Mouse (Mus musculus) layer of hippocampus, adult 2 months (tissue): ENCODE measurements around the gene Rtf1. TPM values are rescaled to one million over a fixed set of nuclear protein-coding genes. Genes with fewer than 3 reads are reported as not detected.

Experiments
- DNase-seq, 2 experiments: peaks; one replicate each; pipeline ENCODE4 v3.0.0; 2022; ENCODE audit warnings: low spot score in 2 of 2
- H3K27ac ChIP-seq: fragments of 200-600 bp; 2 replicates; pipeline ENCODE4 v1.8.1; 2022
- H3K4me3 ChIP-seq: fragments of 200-600 bp; 2 replicates; pipeline ENCODE4 v1.8.1; 2022; ENCODE audit warnings: mild to moderate bottlenecking
- CTCF ChIP-seq: fragments of 200-600 bp; conservative IDR thresholded peaks from 2 replicates; pipeline ENCODE4 v1.8.1; 2022; ENCODE audit warnings: antibody characterized with exemption, mild to moderate bottlenecking, moderate library complexity
- total RNA-seq, 2 experiments: library from RNA; stranded (reverse); gene quantifications; 2 replicates each; pipeline ENCODE4 v1.2.3; 2021

Gene Rtf1
- total RNA-seq, 2 experiments from 2014 or later = 60.3 to 62.9 TPM

DNA sequence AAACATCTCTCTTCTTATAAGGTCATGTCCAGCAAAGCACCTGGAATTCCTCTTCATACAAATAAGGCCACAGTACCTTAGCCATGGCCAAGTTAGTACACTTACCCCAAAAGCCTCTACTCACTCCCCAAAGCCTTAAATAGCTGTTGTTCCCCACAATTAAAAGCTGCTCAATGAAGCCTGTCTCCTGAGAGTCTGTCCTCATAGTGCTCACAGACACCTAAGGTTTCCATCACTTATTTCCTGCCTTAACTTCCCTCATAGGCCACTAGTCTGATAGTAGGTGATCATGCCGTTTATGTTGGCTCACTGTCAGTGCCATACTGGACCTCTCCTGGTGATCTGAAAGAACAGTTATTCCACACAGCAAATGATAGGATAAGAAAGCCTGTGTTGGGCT, 87.4 kb downstream of the Rtf1 start:
- no peak for DNase-seq
- no peak for TF ChIP-seq CTCF
- H3K4me3 ChIP-seq = no peak overlapping the region
- no peak overlapping the region for H3K27ac ChIP-seq

DNA sequence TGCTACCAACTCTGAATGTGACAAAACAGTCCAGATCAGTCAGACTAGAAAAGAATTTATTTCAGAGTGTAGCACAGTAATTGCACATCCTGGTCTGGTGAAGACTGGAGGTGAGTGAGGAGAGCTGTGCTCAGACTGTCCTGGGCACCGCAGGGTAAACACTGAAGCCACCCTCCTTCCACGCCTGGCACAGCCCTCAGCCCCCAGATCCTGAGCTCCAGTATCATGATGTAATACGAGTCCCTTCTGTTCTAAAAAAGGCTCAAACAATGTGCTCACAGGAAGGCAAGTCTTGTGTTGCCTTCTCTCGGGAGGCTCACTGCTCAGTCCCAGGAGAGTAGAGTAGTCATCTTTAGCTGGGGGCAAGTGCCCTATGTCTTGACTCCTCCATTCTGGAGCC, 89.1 kb downstream of the Rtf1 start:
- TF ChIP-seq CTCF = no peak
- H3K4me3 ChIP-seq = no peak overlapping the region
- no peak for DNase-seq
- H3K27ac ChIP-seq = 0 out of 2 replicates have a peak overlapping the region, but pooled peaks have one; percentile 1

DNA sequence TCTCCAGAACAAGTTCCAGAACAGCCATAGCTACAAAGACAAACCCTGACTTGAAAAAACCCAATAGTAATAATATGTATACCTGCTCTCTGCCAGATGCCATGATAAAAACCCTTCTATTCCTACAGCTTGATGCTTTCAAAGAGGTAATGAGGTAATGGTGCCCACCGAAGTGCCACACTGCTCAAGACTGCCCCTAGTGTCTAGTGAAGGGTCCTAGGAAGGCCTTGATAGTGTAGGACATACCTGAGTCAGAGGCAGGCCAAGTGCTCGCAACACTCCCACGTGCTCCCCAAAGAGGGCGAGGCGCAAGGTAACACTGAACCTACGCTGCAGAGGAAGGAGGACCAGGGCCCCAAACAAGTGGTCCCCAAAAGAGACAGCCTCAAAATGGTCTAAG, 92.4 kb downstream of the Rtf1 start:
- Histone ChIP-seq H3K27ac (no peak overlapping the region), H3K4me3 (no peak overlapping the region)
- peak; percentile 61 for TF ChIP-seq CTCF
- DNase-seq = no peak

Other genes starting within 250 kb of the Rtf1 start
- gene Ino80, start 197.4 kb upstream of the Rtf1 start, total RNA-seq = 10 to 100 TPM; 21.0 to 21.6 TPM
- gene Exd1, start 127.4 kb upstream of the Rtf1 start, total RNA-seq = 1 to 10 TPM in 1 of 2 experiments, under 1 TPM in 1; 0.49 to 1.3 TPM
- 100 to 1,000 TPM; 155 to 157 TPM for gene Chp1, start 127.4 kb upstream of the Rtf1 start, total RNA-seq
- under 1 TPM; 0.88 to 0.97 TPM for gene Nusap1, start 56.8 kb upstream of the Rtf1 start, total RNA-seq
- gene Oip5, start 56.6 kb upstream of the Rtf1 start, total RNA-seq = under 1 TPM; 0.91 to 0.92 TPM
- 10 to 100 TPM; 30.7 to 31.9 TPM for gene Ndufaf1, start 12.2 kb upstream of the Rtf1 start, total RNA-seq
- 100 to 1,000 TPM; 265 to 270 TPM for gene Itpka, start 67.3 kb downstream of the Rtf1 start, total RNA-seq
- gene Ltk, start 85.4 kb downstream of the Rtf1 start, total RNA-seq = 10 to 100 TPM; 13.7 to 14.3 TPM
- gene Rpap1, start 112.5 kb downstream of the Rtf1 start, total RNA-seq = 10 to 100 TPM; 18.6 to 19.6 TPM
- 10 to 100 TPM; 75.5 to 80.8 TPM for gene Tyro3, start 122.7 kb downstream of the Rtf1 start, total RNA-seq
- gene Mga, start 222.2 kb downstream of the Rtf1 start, total RNA-seq = 10 to 100 TPM; 66.6 to 72.7 TPM